Mouse (Mus musculus) kidney, adult 2 months (tissue): ENCODE data around the gene Nmur1. TPM values are rescaled to one million over a fixed set of nuclear protein-coding genes. Genes with fewer than 3 reads are reported as not detected.

Experiments
- DNase-seq: peaks from one replicate; pipeline ENCODE4 v3.0.0; 2021
- H3K27ac ChIP-seq: fragments of 200-500 bp; 2 replicates; pipeline ENCODE4 v1.5.1; 2012; ENCODE audit warnings: low read depth, low read length, control low read depth, inconsistent platforms; ENCODE audit not compliant: insufficient read depth
- H3K27me3 ChIP-seq: fragments of 200-500 bp; replicated peaks from 2 replicates; pipeline ENCODE4 v1.6.1; 2012; ENCODE audit warnings: mild to moderate bottlenecking, moderate library complexity, low read length, inconsistent platforms; ENCODE audit not compliant: control insufficient read depth, insufficient read depth
- H3K36me3 ChIP-seq: fragments of 200-500 bp; 2 replicates; pipeline ENCODE4 v1.6.1; 2012; ENCODE audit warnings: mild to moderate bottlenecking, moderate library complexity, low read length, inconsistent platforms; ENCODE audit not compliant: control insufficient read depth, insufficient read depth
- H3K4me1 ChIP-seq: fragments of 200-500 bp; 2 replicates; pipeline ENCODE4 v1.6.1; 2011; ENCODE audit warnings: low read length; ENCODE audit not compliant: control insufficient read depth, insufficient read depth
- H3K4me3 ChIP-seq: fragments of 200-500 bp; 2 replicates; pipeline ENCODE4 v1.5.1; 2011; ENCODE audit warnings: mild to moderate bottlenecking, low read depth, low read length, control low read depth; ENCODE audit not compliant: insufficient read depth
- CTCF ChIP-seq: fragments of 200-500 bp; conservative IDR thresholded peaks from 2 replicates; pipeline ENCODE4 v1.5.1; 2011; ENCODE audit warnings: low read depth, mild to moderate bottlenecking, control low read depth, low read length, moderate library complexity, mixed read lengths; ENCODE audit not compliant: insufficient read depth, insufficient read length
- POLR2A ChIP-seq: fragments of 200-500 bp; IDR thresholded peaks from one replicate; pipeline ENCODE4 v1.6.1; 2011; ENCODE audit warnings: low read depth, low read length, control low read depth
- WGBS: fragments of 180-500 bp; shearing (Covaris S2); methylation state at CpG from one replicate; pipeline ENCODE4 v1.1.7; 2018; 5-methylcytosine and 5-hydroxymethylcytosine counted together
- polyA plus RNA-seq: library from polyadenylated mRNA; depleted of rRNA; stranded (reverse); fragments of >200 nt; gene quantifications from 2 replicates; pipeline ENCODE4 v1.2.3, GENCODE M21; 2012

Nmur1 gene
- polyA plus RNA-seq, 1 experiment: 0.23 TPM

GRCm38 (mm10) chr1:86348801-86349200 lies 77.2 kb downstream of the Nmur1 start:
- Histone ChIP-seq H3K36me3 (peaks cover 23% of the 10 kb centered on the region), H3K27ac (no peak overlapping the region), H3K27me3 (no peaks in the 10 kb centered on the region), H3K4me3 (no peak overlapping the region), H3K4me1 (peaks cover 5% of the 10 kb centered on the region; the same call in 1 of the 2 replicates)
- DNase-seq: no peak
- TF ChIP-seq POLR2A: no peak
- no peak for TF ChIP-seq CTCF
- 70% methylated on average over 4 of the region's 4 CpGs for WGBS

GRCm38 (mm10) chr1:86348083-86348482 lies 77.9 kb downstream of the Nmur1 start:
- no peak overlapping the region for H3K4me3 ChIP-seq
- no peak for DNase-seq
- TF ChIP-seq POLR2A: no peak
- TF ChIP-seq CTCF: no peak
- H3K27me3 ChIP-seq: no peaks in the 10 kb centered on the region
- peaks cover 5% of the 10 kb centered on the region; the same call in 1 of the 2 replicates for H3K4me1 ChIP-seq
- 89% methylated on average over 1 of the region's 1 CpGs for WGBS
- peaks cover 18% of the 10 kb centered on the region for H3K36me3 ChIP-seq
- no peak overlapping the region for H3K27ac ChIP-seq

GRCm38 (mm10) chr1:86347716-86348045 lies 78.3 kb downstream of the Nmur1 start:
- WGBS: 71% methylated on average over 1 of the region's 1 CpGs
- Histone ChIP-seq H3K27ac (no peak overlapping the region), H3K27me3 (no peaks in the 10 kb centered on the region), H3K4me3 (no peak overlapping the region), H3K4me1 (peaks cover 5% of the 10 kb centered on the region; the same call in 1 of the 2 replicates), H3K36me3 (peaks cover 16% of the 10 kb centered on the region)
- DNase-seq: no peak
- no peak for TF ChIP-seq POLR2A
- TF ChIP-seq CTCF: no peak

- DNase-seq: peak; percentile 17
- TF ChIP-seq CTCF (no peak), POLR2A (no peak)
- 81% methylated on average over 3 of the region's 3 CpGs for WGBS
- no peak overlapping the region for H3K27ac ChIP-seq
- H3K27me3 ChIP-seq: no peaks in the 10 kb centered on the region
- H3K36me3 ChIP-seq: peaks cover 16% of the 10 kb centered on the region
- peaks cover 5% of the 10 kb centered on the region; the same call in 1 of the 2 replicates for H3K4me1 ChIP-seq
- no peak overlapping the region for H3K4me3 ChIP-seq
These were observed 78.9 kb downstream of the Nmur1 start for GRCm38 (mm10) chr1:86346851-86347715.

GRCm38 (mm10) chr1:86345956-86346355 lies 80.1 kb downstream of the Nmur1 start:
- Histone ChIP-seq H3K4me1 (peaks cover 5% of the 10 kb centered on the region; the same call in 1 of the 2 replicates), H3K36me3 (peaks cover 11% of the 10 kb centered on the region), H3K4me3 (no peak overlapping the region), H3K27ac (no peak overlapping the region), H3K27me3 (no peaks in the 10 kb centered on the region)
- no peak for DNase-seq
- TF ChIP-seq CTCF (no peak), POLR2A (no peak)
- WGBS: 87% methylated on average over 4 of the region's 4 CpGs

GRCm38 (mm10) chr1:86345069-86345468 lies 81.0 kb downstream of the Nmur1 start:
- no peak for DNase-seq
- H3K27ac ChIP-seq: no peak overlapping the region
- H3K36me3 ChIP-seq: peaks cover 9% of the 10 kb centered on the region
- no peaks in the 10 kb centered on the region for H3K27me3 ChIP-seq
- WGBS: 91% methylated on average over 4 of the region's 4 CpGs
- no peak overlapping the region for H3K4me3 ChIP-seq
- H3K4me1 ChIP-seq: peaks cover 5% of the 10 kb centered on the region; the same call in 1 of the 2 replicates
- no peak for TF ChIP-seq POLR2A
- no peak for TF ChIP-seq CTCF

GRCm38 (mm10) chr1:86343969-86344861 lies 81.8 kb downstream of the Nmur1 start:
- peak; percentile 8 for DNase-seq
- TF ChIP-seq CTCF (no peak), POLR2A (no peak)
- no peak overlapping the region for H3K27ac ChIP-seq
- H3K27me3 ChIP-seq: no peaks in the 10 kb centered on the region
- H3K4me1 ChIP-seq: peaks cover 3% of the 10 kb centered on the region; the same call in 1 of the 2 replicates
- peaks cover 3% of the 10 kb centered on the region for H3K36me3 ChIP-seq
- H3K4me3 ChIP-seq: no peak overlapping the region
- WGBS: 66% methylated on average over 4 of the region's 4 CpGs
